Mouse (Mus musculus): ENCODE results near the gene Slc25a14. TPM values are rescaled to one million over a fixed set of nuclear protein-coding genes. Genes with fewer than 3 reads are reported as not detected.

The Slc25a14 gene
- polyA plus RNA-seq, 1 experiment from 2014 or later = 3.4 TPM

GRCm38 (mm10) chrX:48709701-48710100, 86.5 kb downstream of the Slc25a14 start:
- 86% methylated on average over 10 of the region's 10 CpGs for WGBS (ENCODE audit: insufficient replicate concordance)
- TF ChIP-seq CTCF (IDR thresholded peaks at IDR 0.05; ENCODE audit: low read depth) (no peak), EP300 (IDR thresholded peaks at IDR 0.05; ENCODE audit: low read depth) (no peak)
- no peaks in the 10 kb centered on the region for H3K4me1 ChIP-seq (ENCODE audit: insufficient read depth)

More at GRCm38 (mm10) chrX:48709701-48710100, 86.5 kb downstream of the Slc25a14 start:
- Histone ChIP-seq H3K9me3 (ENCODE audit: low read length) (no peaks in the 10 kb centered on the region), H3K4me3 (ENCODE audit: low read depth, low read length) (no peak overlapping the region), H3K27ac (ENCODE audit: low read depth) (no peak overlapping the region), H3K27me3 (ENCODE audit: insufficient read depth, low read length) (no peaks in the 10 kb centered on the region), H3K36me3 (replicated peaks; ENCODE audit: insufficient read depth, low read length) (no peaks in the 10 kb centered on the region), H3K9ac (replicated peaks) (no peak overlapping the region), H3K4me2 (ENCODE audit: low read depth, low read length) (no peak overlapping the region)
- DNase-seq (no peak), ATAC-seq (no peak)

Small RNAs within 50 kb of the gene (microRNA-seq; reads per million reads assigned to microRNA genes)
- not detected for gene Gm27828

Other genes with a start within 250 kb of the Slc25a14 start
- gene Elf4, start 160.3 kb upstream of the Slc25a14 start, polyA plus RNA-seq (2015; fragmentation: Nextera tagmentation; extraction: Ambion mirVana) = 1.3 and 1.5 TPM in 2 replicates
- 64.0 and 67.7 TPM in 2 replicates for gene Aifm1, start 109.8 kb upstream of the Slc25a14 start, polyA plus RNA-seq (2015; fragmentation: Nextera tagmentation; extraction: Ambion mirVana)
- 0.18 and 0.21 TPM in 2 replicates for gene Rab33a, start 104.1 kb upstream of the Slc25a14 start, polyA plus RNA-seq (2015; fragmentation: Nextera tagmentation; extraction: Ambion mirVana)
- gene Zfp280c, start 28.9 kb upstream of the Slc25a14 start, polyA plus RNA-seq (2015; fragmentation: Nextera tagmentation; extraction: Ambion mirVana) = 1.8 and 1.9 TPM in 2 replicates
- gene Gpr119, start 51.1 kb downstream of the Slc25a14 start, polyA plus RNA-seq (2015; fragmentation: Nextera tagmentation; extraction: Ambion mirVana) = not detected in 2 replicates
- 10.2 and 10.5 TPM in 2 replicates for gene Rbmx2, start 71.6 kb downstream of the Slc25a14 start, polyA plus RNA-seq (2015; fragmentation: Nextera tagmentation; extraction: Ambion mirVana)